Mouse (Mus musculus) thymus, postnatal 36 days (tissue): ENCODE results near the gene Zfp507.

ENCODE experiments used
- DNase-seq, 2 experiments: peaks; one replicate each; pipeline ENCODE4 v3.0.0; 2022; ENCODE audit warnings: mixed read lengths in 2 of 2

Gene Zfp507

DNA sequence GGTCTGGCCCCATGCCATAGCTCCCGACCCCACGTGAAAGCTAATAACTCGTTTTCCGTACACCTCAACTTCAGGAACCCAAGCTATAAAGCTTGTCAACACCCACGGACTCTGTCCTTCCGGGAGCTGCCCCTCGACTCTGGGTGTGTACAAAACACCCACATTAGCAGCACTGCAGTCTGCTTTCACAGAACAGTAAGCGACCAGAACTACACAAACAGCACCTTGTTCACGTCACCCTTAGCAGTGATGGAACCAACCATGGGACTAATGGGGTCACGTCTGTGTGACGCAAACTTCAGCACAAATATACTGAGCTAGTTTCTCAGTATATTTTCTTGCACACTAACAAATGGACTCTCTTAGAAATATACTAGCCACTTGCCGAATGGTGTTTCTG lies 28.7 kb downstream of the Zfp507 start:
- no peak for DNase-seq

DNA sequence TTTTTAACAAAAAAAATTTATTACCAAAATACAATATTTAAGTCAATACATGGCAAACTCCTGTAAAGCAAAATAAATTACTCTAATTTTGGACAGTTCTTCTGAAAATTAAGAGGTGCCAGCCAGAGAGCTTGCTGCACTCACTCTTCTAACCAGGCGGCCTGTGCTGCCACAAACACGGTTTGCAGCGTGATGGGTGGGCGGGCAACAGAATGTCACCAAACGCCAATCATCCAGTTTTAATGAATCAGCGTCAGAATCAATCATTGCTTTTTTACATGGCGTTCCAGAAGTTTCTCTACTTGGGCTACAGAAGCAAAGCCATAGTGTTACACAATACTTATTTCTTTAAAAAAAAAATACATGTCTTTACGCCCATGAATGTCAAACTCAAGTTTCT lies 30.5 kb downstream of the Zfp507 start:
- DNase-seq: no peak

DNA sequence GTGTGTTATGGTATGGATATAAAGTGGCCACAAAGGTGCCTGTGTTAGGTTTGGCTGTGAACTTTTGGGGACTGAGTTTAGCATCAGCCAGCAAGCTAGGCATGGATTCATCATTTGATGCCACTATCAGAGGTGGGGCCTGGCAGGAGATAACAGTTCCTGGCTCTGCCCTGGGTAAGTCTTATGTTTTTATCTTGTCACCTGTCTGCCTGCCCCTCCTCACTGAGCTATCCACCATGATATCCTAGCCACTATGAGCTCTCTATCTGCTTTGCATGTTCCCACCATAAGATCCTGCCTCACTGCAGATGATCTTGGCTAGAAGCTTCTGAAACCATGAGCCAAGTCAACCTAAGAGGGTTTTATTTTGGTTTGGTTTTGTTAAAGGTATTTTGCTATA lies 31.7 kb downstream of the Zfp507 start:
- DNase-seq: no peak

DNA sequence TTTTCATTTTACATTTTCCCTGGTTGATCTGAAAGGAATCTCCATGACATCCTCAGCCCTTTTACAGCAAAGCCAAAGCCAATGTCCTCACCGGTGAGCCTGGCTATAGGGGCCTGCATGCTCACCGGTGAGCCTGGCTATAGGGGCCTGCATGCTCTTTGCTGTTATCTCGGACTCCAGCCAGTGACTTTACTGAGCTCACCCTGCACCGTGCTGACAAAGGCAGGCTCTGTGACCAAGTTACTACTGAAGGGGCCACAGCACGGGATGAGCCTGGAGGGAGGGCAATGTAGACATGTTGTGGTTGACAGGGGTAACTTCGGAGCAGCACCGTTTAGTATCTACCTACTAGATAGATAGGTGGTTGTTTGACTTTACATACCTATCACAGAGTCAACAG lies 32.7 kb downstream of the Zfp507 start:
- DNase-seq: no peak

DNA sequence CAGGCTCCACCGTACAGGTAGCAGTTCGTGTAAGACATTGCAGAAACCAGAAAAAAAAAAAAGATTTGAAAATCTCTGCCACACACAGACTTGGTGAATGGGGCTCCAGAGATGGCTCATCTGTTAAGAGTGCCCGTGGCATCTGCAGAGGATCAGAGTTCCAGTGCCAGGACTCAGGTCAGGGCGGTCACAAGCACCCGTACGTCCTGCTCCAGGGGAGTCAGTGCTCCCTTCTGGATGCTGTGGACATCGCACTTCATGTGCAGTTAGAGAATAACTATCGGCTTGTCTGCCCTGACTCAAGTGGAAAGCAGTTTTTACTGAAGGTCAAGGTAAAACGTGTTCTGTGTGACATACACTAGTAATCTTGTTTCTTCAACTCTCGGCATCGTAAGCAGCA lies 38.3 kb downstream of the Zfp507 start:
- DNase-seq: no peak

DNA sequence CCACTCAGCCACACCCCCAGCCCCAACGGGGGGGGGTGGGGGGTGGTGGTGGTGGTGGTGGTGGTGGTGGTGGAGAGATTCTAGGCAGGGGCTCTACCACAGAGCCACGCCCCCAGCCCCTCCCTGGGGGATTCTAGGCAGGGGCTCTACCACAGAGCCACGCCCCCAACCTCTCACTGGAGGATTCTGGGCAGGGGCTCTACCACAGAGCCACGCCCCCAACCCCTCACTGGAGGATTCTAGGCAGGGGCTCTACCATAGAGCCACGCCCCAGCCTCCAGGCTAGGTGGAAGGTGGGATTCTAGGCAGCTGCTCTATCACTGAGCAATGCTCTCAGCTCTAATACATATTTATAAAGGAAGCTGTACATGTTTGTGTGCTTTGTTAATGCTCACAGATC lies 41.0 kb downstream of the Zfp507 start:
- no peak for DNase-seq

DNA sequence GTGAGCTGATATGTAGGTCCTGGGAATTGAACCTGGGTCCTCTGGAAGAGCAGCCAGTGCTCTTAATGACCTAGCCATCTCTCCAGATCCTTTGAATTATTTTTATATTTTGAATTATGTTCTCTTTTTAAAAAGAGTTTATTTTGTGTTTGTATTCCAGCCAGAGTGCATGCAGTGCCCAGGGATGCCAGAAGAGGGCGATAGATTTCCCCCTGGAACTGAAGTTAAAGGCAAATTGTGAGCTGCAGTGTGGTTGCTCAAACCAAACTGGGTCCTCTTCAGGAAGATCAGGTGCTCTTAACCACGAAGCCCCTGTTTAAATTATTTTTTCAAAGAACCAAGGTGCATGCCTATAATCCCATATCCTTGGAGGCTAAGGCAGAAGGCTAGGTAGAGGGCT lies 43.2 kb downstream of the Zfp507 start:
- DNase-seq: peak; percentile 25 to 35

DNA sequence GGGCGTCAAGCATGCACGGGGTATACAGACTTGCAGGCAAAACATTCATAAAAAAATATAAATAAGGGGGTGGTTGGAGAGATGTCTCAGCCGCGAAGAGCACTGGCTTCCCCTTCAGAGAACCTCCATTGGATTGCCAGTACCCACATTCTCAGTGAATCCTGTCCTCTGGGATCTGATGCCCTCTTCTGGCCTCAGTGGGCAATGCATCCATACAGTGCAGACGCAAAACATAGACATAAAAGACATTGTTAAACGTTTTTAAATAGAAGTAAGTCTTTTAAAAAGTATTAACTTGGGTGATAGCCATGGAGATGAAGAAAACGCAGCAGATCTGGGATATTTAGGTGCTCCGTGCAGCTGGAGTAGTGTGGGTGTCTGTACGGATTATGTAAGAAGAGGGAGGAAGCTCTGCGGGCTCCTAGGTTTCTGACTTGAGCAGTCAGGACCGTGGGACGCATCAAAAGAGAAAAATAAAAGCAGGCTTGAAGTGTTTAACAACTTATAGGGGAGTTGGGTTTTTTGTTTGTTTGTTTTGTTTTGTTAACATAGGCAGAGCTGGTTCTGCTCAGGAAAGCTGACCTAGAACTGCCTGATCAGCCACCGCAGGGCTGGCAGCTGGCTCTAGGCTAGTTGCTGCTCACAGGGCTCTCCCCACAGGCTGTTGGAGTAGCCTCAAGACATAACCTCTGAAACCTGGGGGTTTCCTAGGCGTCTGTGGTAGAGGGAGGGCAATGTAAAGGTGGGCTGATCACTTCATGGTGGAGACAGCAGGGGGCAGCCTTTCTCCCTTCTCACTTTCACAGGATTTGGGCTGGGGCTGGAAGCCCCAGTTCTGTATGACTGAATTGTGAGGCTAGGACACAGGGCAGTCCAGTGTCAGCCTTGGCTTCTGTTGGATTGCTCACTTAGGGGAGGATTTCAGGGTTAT lies 46.0 kb downstream of the Zfp507 start:
- DNase-seq: peak; percentile 23 to 39

DNA sequence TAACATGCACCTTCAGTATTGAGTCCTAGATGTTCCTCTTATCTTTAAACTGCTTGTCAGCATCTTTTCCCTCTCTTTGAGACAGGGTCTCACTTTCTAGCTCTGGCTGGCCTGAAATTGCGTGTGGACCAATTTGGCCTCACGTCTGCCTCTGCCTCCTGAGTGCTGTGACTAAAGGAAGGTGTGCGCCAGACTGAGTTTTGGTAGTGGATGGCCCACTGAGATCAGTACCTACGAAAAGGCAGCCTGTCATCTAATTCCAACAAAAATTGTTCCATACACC lies 48.0 kb downstream of the Zfp507 start:
- DNase-seq: no peak

DNA sequence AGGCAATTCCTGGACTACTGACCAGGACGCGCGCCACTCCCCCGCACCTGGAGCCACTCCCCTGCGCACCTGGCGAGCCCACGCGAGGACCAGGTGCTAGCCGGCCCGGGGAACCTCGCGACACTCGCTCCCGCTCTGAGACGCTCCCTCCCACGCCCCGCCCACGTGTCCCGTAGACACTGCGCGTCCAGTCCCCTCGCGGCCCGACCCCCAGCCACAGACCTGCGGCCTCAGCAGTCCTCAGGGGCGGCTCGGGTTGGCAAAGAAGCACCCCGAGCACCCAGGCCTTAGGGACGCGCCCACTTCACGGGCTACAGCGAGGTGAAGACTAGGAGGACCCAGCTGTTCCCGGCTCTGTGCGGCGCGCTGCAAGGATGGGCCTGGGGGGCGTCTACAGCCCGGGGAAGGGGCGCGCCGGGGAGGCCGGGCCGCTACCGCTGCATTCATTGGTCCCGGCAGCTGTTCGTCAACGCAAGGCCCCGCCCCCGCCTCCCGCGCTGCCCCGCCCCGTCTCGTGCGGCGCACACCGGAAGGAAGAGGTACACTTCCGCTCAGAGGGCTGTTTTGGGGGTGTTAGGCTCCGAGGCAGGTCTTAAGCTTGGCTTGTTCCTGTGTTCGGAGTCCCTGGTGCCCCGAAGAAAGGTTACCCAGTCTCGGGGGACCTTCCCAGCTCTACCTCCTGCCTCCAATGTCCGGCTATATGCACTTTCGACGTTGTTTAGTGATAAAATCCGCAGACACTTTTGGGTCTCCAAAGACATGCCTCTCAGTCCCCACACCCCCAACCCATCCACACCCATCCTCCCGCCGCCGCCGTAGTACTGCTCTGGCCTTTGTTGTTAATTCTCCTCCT lies 48.5 kb downstream of the Zfp507 start, which contains the start of gene Dpy19l3:
Gene Dpy19l3 (minus strand): TSS at position 422 of the 853 bp plus-strand sequence.
- DNase-seq: peak; percentile 95 to 97

DNA sequence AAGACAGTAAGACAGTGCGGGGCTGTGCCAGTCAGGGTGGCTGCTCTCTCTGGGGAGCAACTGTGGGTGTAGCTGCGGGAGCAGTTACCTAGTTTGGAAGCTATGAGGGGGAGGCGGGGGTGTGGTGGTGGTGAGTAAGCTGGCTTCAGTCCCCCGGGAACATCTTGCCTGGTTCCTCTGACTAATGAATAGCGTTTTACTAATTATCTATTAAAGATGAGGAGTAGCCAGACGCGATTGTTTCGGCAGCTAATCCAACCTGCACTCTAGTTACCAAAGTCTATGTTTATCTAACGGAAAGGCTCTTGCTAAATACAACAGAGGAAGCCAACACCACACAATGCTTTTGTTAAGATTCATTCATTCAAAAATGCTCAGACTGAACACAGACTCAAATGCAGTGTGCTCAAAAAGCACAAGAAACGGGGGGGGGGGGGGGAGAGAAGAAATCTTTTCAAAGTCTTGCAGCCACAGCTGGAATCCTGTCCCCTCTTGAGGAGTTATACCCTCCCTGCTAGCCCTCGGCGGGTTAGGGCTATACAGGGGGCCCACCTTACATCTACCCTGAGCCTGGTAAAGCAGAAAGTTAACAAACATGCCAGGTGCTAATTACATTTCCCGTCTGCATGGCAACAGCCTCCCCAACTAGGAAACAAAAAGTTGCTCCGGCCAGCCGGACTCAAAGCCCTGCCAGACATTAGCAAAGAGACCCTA lies 49.3 kb downstream of the Zfp507 start:
- DNase-seq: peak in 1 of 2 experiments; percentile 11

DNA sequence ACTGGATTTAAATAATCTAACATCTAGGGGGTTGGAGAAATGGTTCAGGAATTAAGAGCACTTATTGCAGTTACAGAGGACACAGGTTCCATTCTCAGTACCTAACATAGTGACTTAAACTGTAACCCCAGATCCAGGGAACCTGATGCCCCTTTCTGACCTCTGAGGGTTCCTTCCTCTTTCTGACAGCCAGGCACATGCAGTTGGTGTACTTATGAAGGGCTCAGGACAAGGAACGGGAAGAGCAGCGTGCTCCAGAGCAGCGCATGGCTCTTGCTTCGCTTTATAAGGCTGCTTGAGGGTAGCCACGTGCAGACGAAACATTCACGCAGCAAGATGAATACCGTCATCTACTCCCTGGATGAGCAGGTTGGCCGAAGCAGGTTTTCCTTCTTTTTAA lies 51.9 kb downstream of the Zfp507 start:
- no peak for DNase-seq

DNA sequence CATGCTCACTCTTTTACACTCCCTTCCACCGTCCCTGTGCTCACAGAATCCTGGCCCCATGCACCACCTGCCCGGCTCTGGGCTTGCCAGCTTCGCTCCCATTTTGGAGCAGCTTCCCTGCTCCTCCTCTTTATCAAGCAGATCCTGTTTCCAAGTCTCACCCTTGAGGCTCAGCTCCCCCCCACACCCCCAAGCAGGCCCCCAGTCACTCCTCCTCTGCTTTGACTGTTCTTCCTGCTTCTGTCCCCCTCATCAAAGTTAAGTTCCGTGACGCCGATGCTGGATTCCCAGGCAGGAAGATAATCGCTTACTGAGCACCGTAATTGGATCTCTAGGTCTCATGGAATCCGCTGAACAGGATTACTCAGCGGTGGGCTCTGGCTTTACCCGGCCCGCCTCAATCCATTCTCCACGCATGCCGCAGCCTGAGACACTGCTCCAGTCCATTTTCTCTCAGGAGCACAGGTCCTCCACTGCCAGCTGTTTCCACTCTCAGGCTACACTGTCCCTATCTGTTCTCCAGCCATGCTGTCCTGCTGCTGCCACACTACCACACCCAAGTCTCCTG lies 55.3 kb downstream of the Zfp507 start:
- DNase-seq: no peak

DNA sequence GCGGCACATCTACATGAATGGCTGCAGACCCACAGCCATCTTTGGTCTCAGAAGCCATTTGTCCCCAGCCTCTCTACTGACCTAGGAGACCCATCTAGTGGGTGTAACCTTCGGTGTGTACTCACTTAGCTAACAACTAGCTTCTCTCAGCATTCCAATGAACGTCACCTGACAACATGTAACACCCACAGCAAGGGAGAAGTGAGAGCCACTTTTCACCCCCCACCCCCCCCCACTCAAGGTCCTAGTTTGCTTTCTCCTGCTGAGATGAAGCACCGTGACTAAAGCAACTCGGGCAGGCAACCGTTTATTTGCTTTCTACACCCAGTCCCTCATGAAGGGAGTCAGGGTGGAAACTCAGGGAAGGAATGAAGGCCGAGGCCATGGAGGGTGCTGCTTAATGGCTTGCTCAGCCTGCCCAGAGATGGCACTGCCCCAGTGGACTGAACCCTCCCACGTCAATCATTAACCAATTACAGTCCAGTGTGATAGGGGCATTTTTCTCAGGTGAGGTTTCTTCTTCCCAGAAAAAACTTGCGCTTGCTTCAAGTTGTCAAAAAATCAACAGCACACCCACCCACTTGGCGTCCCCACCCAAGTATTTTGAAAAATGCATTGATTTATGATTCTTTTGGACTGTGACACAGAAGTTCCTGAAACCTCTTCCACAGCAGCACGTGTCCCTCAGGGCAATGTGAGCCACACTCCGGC lies 56.0 kb downstream of the Zfp507 start:
- DNase-seq: no peak

DNA sequence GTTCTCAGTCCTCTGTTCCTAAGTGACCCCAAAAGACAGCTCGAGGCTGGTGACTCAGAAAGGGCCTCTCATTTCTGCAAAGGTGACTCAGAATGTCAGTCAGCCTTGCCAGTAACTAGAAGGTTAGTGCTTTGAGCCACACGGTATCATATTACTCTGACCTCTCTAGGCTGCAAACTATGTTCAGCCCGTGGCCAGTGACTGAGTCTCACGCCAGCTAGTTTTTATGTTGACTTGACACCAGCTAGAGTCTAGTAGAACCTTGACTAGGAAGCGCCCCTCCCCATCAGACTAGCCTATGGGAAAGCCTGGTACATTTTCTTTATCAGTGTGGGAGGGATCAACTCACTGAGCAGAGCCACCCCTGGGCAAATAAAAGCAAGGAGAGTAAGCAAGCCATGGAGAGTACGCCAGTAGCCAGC lies 57.5 kb downstream of the Zfp507 start:
- DNase-seq: no peak

DNA sequence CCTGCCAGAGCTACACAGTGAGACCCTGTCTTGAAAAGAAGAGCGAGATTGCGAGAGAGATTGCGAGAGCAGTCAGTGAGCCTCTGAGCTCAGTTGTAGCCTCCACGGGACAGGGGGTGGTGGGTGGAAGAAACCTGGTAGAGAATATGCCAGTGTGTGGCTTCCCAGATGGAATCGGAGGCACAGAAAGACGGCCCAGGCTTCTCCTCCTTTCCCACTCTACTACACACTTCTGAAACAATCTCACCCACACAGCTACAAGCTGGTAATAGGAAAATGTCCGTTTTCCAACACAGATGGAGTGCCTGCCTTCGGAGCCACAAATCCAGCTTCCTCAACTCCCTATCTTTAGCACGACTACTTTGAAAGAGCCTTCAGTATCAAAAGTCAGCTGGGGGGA lies 58.0 kb downstream of the Zfp507 start:
- DNase-seq: no peak

DNA sequence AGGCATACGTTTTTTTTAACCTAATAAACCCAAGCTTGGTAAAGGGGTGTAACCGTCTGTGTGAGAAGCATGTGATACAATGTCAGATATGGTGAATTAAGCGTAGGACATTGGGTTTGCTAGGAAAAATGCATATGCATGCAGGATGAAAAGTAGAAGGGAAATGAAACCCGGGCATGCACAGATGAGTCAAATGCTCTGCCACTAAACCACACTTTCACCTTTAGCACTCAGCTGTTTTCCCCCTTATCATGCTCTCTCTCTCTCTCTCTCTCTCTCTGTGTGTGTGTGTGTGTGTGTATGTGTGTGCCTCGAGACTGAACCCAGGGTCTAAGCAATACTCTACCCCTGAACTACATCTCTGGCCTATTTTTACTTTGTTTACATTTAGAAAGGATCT lies 60.5 kb downstream of the Zfp507 start:
- DNase-seq: no peak

DNA sequence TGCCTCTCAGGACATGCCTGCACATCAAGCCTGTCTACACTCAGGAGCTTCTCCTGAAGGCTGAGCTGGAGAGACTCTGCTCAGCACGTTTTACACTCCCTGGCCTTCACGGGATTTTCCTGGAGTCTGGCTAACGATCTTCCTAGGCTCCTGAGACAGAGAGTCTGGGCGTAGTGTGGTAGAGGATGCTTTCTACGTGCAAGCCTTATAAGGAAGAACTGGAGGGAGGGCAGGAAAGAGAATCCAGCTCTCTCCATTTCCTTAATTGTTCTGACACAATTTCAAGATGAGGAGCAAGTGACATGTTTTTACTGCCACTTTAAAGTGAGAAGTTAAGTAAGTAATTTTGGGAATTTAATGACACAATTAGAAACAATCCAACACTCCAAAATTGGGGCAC lies 60.9 kb downstream of the Zfp507 start:
- DNase-seq: no peak

DNA sequence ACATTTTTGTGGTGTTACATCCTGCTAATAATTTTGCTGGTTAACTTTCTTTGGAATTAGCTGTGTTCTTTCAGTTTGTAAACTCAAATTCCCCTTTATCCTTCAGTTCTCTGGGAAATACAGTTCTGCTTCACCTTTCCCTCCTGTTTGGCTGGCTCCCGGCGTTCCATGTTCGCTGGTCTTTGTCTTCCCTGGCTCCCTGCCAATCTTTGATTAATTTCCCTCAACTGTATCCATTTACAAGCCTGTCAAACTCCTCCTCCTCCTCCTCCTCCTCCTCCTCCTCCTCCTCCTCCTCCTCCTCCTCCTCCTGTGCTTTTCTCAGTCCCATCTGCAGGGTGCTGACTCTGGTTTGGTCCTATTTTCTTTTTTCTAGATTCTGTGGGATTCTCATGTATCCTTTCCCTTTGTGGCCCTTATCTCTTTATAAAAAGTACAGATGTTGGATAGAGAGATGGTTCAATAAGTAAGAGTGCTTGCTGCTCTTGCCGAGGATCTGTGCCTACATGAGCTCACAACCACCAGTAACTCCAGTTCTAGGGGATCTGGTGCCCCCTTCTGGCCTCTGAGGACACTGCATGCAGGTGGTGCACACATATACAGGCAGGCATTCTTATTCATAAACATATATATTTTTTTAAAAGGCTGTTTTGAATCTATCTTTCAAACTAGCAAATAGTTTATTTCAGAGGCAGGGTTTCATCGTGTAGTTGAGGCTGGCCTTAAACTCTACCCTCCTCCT lies 62.1 kb downstream of the Zfp507 start:
- DNase-seq: peak; percentile 67 to 79

DNA sequence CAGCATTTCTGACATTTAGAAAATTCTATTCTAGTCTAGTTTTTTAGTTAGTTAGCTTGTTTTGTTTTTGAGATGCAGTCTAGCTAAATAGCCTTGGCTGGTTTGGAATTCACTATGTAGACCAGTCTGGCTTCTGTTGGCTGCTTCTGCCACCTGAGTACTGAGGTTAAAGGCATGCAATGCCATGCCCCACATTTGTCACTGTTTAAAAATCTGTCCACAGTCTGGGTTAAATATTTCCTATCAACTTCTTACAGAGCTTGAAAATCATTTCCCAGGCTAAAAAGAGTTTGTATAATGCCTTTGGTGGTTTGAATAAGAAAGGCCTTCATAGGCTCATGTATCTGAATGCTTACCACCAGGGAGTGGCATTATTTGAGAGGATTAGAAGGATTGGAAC lies 63.9 kb downstream of the Zfp507 start:
- DNase-seq: no peak

DNA sequence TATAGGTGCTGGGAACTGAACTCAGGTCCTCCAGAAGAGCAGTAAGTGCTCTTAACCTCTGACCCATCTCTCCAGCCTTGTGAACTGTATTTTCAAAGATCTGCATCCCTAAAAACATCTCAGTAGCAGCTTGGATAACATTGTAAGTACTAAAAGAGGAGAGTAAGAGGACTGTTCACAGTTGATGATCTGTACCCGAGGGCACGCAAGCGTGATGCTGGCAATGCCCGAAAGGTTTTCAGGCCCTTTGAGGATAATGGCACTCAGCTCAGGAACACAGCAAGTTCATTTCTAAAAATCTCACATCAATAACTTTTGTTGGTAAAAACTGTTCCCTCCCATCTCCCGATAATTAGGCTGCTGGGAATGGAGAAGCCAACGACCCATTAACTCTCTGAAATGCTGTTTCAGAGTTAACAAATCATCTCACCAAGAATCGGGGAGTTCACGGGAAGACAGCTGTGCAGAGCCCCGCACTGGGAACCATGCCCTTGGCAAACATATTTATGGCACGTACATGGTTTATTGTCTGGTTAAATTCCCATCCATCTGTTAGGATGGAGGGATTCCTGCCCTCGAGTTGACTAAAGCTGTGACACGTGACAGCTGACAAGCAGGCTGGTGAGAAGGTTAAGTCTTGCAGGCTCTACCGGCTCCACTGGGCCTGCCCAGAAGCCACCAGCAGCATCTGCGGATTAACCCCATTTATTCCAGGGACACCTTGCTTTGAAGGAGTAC lies 69.3 kb downstream of the Zfp507 start:
- DNase-seq: no peak
